Mouse (Mus musculus): Measurements from ENCODE around the gene Muc2.
A peak's percentile ranks its signal among the peaks of the same experiment; 100 is the strongest.
"Not testable (repeated sequence)": the region's sequence is repeated elsewhere in the genome, so short reads cannot be mapped to it uniquely, and the experiment has no call there.

Gene Muc2

GRCm38 (mm10) chr7:141690040-141690439 lies at the start of gene Muc2:
TSS of gene Muc2 (plus strand) at chr7:141690340.
- no peak for DNase-seq (ENCODE audit: low read depth)

GRCm38 (mm10) chr7:141642375-141642774 lies 47.8 kb upstream of the Muc2 start:
- DNase-seq (ENCODE audit: low read depth) = no peak

- peak; percentile 59 for DNase-seq (ENCODE audit: low read depth)
Observed at GRCm38 (mm10) chr7:141643160-141643559, 47.0 kb upstream of the Muc2 start.

DNA sequence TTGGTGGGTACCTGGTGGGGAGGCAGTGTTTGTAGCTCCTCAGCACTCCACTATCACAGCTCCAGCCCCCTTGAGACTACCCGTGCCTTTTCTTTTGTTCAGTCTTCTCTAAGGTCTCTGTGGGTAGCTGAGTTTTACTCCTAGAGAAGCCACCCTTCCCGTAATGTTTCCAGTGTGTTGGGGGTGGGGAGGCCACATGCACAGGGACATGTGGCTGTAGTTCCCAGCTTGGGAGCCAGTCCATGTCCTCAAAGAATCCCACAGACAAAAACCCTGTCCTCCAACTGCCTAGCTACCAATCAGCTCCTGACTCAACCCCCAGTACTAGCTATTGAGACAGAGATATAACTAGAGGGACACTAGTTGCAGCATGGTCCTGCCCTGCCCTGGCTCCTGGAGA lies 43.1 kb upstream of the Muc2 start:
- DNase-seq (ENCODE audit: low read depth) = no peak

DNA sequence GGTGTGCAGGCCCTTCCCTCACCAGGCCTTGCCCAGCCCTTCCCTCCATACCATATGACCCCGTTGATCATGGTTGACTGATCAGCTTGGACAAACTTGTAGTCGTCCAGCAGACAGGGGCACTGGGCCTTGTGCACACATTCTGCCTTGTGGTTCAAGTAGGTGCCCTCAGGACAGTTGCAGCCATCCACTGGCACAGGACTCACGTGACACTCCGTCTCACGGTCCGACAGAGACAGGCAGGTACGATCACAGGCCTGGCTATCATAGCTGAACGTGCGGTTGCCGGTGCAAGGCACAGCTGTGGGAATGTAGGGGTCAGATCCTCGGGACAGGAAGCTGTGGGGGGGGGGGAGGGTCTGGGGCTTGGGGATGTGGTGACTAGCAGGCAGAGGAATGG lies 42.3 kb upstream of the Muc2 start:
- no peak for DNase-seq (ENCODE audit: low read depth)

DNA sequence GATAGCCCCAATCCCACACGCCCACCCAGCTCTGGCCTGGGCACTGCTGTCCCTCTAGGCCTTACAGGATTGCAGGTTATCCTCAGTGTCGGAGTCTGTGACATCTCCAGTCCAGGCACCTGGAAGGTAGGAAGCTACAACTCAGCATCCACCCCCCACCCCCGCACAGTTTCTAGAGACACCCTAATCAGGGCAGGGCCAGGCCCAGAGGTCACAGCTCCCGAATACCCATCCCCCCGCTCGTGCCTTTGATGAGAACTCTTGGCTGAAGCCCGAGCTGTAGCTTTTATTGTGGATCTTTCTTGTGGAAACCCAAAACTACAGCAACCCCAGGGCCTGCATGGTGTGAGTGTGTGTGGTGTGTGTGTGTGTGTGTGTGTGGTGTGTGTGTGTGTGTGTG lies 37.9 kb upstream of the Muc2 start:
- DNase-seq (ENCODE audit: low read depth) = no peak

- no peak for DNase-seq (ENCODE audit: low read depth)
Observed at GRCm38 (mm10) chr7:141660346-141660745, 29.8 kb upstream of the Muc2 start.

DNA sequence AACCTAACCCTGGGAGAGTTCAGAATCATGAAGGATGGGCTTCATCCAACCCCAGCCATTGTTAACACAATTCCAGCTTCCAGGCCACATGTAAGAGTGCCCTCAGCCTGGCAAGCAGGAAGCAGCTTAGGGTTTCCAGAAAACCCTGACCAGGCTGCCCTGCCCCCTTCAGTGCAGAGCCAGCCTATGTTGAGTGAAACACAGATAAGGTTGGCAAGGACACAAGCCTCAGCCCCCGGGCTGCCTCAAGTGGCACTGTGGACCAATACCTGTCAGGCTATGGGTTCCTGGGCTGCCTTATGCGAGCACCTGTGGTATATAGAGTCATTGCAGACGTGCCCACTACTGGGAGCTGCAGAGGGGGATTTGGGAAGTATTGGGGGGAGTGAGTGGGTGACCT lies 28.7 kb upstream of the Muc2 start:
- DNase-seq (ENCODE audit: low read depth) = no peak

DNA sequence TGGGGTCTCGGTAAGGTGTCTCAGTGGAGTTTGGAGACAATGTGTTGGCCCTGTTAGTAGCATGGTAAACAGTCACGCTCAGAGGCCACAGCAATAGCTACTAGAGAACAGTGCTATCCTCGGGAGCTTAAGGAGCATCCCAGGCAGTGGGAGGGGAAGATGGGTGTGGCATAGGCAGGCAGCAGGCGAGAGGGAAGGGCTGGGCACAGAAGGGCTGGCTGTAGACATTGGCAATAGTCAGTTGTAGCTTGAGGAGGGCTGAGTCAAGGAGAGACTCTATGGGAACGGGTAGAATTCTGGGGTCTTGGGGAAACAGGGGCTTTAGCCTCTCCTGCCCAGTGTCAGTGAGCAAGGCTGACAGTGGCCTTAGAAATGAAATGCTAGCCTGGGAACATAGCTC lies 27.9 kb upstream of the Muc2 start:
- DNase-seq (ENCODE audit: low read depth) = no peak

- DNase-seq (ENCODE audit: low read depth) = no peak
Observed at GRCm38 (mm10) chr7:141666190-141666589, 23.9 kb upstream of the Muc2 start.

GRCm38 (mm10) chr7:141669097-141669496 lies 21.0 kb upstream of the Muc2 start:
- DNase-seq (ENCODE audit: low read depth) = not testable (repeated sequence)

DNA sequence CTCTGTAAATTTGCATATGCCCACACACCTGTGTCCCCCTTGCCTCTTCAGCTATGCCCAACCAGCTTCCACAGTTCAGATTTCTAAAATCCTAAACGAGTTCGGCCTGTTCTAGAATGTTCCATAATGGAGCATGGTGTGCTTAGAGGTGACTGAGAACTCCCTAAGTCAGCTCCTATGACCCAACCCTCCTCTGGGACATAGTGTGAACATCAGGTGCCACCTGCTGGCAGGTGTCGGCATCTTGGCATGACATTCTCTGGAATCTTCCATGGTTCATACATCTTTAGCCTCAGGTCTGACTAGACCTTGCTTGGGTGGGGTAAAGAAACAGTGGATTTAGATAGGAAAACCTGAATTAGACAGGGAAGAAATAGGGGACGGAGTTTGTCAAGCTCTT lies 19.1 kb upstream of the Muc2 start:
- peak; percentile 56 for DNase-seq (ENCODE audit: low read depth)

DNA sequence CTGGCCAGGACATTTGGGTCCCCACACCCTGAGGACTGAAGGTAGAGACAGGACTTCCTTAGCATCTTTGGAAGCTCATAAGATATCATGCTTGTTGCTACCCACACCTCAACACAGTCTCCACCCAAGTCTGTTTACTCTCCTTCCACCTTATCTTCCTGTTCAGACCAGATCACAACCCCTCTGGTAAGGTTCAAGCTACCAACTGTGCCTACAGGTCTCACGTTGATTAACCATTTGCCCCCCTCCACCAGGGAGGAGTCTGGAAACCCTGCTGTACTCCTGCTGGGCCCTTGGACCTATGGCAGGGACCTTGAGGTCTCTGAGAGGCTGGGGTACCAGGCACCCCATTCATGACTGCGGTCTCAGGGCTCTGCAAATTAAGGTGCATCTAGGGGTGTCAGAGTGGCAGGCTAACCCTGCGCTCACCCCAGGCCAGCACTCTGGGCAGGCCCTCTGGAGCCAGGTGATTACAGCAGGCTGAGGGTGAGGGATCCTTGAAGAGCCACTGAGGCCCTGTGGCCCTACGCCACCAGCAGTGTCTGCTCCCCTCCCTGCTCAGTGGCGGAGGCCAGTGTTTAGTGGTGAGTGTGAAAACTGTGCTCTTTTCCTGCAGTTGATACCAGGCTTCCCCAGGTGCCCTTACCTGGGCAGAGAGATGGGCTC lies 18.4 kb upstream of the Muc2 start:
- no peak for DNase-seq (ENCODE audit: low read depth)

DNA sequence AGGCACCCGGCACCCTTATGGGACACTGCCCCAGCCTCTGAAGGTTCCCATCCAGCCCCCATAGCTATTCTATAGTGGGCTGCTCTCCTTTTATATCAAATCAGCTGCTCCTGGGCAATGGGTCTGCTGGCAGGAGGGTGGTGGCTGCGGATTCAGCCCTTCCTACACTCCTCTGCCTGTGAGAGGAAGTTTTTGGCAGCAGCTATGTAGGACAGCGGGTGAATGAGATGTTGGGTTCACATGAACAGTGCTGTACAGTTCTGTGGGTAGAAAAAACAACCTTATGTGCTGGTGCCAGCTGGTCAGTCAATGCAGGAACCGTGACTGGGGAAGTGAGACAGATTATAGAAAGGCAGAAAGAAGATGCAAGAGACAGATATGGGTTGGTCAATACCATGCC lies 11.2 kb upstream of the Muc2 start:
- DNase-seq (ENCODE audit: low read depth) = no peak

GRCm38 (mm10) chr7:141687330-141687729 lies 2.8 kb upstream of the Muc2 start:
- DNase-seq (ENCODE audit: low read depth) = no peak

GRCm38 (mm10) chr7:141693591-141694273 lies 3.6 kb downstream of the Muc2 start:
- DNase-seq (ENCODE audit: low read depth) = no peak

- no peak for DNase-seq (ENCODE audit: low read depth)
Observed at GRCm38 (mm10) chr7:141694274-141694639, 4.1 kb downstream of the Muc2 start.

- DNase-seq (ENCODE audit: low read depth) = no peak
Observed at GRCm38 (mm10) chr7:141696538-141696937, 6.4 kb downstream of the Muc2 start.

DNA sequence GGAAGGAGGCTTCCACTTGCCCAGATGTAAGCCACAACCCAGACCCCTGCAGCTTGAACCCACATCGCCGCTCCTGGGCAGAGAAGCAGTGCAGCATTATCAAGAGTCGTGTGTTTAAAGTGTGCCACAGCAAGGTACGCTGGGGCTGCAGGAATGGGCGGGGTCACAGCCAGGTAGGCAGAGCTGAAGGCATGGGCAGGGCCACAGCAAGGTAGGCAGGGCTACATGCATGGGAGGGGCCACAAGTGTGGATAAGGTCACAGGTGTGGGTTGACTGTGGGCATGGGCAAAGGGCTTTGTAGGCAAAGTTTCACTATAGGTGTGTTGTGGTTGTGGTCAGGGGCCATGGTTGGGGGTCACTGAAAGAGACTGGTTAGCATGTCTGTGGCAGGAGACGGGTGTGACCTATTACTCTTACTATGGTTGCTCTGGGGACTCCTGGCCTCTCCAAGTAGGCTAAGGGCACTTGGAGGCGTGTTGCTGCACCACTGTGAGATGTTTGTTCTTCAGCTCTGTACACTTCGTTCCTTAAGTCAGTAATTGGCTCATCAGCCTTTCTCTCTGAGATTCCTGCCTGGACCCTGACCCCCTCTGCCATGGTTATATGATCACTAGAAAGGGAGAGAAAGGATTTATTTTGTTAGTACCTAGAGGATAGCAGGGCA lies 9.5 kb downstream of the Muc2 start:
- no peak for DNase-seq (ENCODE audit: low read depth)

GRCm38 (mm10) chr7:141747451-141748100 lies 57.4 kb downstream of the Muc2 start:
- DNase-seq (ENCODE audit: low read depth) = no peak

DNA sequence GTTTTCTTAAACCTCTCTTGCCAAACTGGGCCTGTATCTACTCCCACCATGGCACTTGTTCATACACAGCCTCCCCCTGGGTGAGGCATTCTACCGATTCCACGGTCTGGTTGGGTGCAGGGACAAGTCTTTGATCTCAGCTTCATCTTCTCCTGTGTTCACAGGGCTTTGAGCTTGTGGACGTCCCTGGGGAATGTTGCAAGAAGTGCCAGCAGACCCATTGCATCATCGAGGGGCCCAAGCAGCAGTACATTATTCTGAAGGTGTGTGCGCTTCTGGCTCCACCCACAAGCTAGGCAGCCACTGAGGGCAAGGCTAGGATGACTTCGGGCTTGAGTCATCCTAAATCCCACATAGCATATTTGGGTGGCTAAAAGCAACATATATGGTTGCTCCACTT lies 62.4 kb downstream of the Muc2 start:
- DNase-seq (ENCODE audit: low read depth) = no peak

DNA sequence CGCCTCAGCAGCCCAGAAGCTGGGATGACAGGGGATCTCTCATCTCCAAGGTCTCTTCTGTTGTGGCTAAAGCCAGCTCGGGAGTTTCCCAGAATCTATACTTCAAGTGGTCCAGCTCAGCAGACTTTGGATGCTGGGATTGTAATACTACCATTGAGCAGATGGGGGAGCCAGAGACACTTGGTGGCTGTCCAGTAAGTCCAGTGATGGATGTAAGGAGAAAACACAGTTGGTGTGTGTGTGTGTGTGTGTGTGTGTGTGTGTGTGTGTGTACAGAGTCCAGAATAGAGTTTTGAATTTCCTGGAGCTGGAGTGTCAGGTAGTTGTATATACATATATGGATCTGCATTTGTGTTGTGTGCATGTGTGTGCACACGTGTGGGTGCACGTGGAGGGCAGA lies 65.7 kb downstream of the Muc2 start:
- DNase-seq (ENCODE audit: low read depth) = peak; percentile 55

- DNase-seq (ENCODE audit: low read depth) = no peak
Observed at GRCm38 (mm10) chr7:141758291-141758690, 68.2 kb downstream of the Muc2 start.

Measured in c-Kit-positive CD71-positive TER-119-negative erythroid progenitor cells, embryonic 14.5 days (primary cell).